Mouse (Mus musculus) CD4-positive, CD25-positive, alpha-beta regulatory T cell, adult 4 months (primary cell): ENCODE results near the gene Keap1. TPM values are rescaled to one million over a fixed set of nuclear protein-coding genes. Genes with fewer than 3 reads are reported as not detected.
A peak's percentile ranks its signal among the peaks of the same experiment; 100 is the strongest.
"Not testable (repeated sequence)": the region's sequence is repeated elsewhere in the genome, so short reads cannot be mapped to it uniquely, and the experiment has no call there.

Source experiments
- ATAC-seq: one replicate; pipeline ENCODE4 v1.8.0; 2017
- polyA plus RNA-seq, 2 experiments: library from polyadenylated mRNA; unstranded; fragments of 100-300 nt; shearing (Covaris generic); gene quantifications; one replicate each; pipeline ENCODE4 v1.2.1; 2017

Gene Keap1
- polyA plus RNA-seq, 2 experiments from 2014 or later: 20.1 to 43.4 TPM

- ATAC-seq: no peak
Measured at GRCm38 (mm10) chr9:21261831-21262230, 22.7 kb upstream of the Keap1 start.

DNA sequence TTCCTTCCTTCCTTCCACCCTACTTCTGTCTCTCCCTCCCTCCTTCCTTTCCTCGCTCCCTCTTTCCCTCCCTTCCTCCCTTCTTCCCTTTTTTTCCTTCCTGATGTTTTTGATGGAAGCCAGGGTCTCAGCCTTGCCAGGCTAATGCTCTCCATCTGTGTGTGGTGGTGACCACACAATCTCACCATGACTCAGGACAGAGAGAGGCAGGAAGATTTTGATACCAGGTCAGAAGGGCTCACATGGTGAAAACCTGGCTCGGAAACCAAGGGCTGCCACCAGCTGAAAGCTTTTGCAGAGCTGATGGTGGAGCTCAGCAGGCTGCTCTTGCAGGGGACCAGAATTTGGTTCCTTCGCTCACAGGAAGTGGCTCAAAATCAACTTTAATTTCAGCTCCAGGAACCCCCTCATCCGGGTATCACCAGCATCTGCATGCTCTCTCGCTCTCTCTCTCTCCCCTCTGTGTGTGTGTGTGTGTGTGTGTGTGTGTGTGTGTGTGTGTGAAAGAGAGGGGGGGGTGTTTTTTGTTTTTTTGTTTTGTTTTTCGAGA, 21.4 kb upstream of the Keap1 start:
- peak; percentile 33 for ATAC-seq

DNA sequence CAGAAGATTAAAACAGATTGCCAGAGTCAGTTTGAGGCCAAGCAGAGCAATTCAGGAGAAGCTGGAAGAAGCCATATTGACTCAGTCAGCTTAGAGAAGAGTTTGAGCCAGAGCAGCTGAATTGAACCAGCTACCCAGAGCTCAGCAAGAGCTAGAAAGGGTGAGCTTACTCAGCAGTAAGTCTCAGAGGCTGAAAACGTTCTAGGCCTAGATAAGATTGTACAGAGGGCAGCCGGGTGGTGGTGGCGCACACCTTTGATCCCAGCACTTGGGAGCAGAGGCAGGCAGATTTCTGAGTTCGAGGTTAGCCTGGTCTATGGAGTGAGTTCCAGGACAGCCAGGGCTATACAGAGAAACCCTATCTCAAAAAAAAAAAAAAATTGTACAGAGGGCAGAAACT, 17.2 kb upstream of the Keap1 start:
- ATAC-seq: not testable (repeated sequence)

- ATAC-seq: no peak
Measured at GRCm38 (mm10) chr9:21254690-21255089, 15.5 kb upstream of the Keap1 start.

- ATAC-seq: no peak
Measured at GRCm38 (mm10) chr9:21251116-21251735, 12.1 kb upstream of the Keap1 start.

GRCm38 (mm10) chr9:21250509-21250908, 11.3 kb upstream of the Keap1 start:
- ATAC-seq: no peak

- no peak for ATAC-seq
Measured at GRCm38 (mm10) chr9:21249629-21250508, 10.7 kb upstream of the Keap1 start.

DNA sequence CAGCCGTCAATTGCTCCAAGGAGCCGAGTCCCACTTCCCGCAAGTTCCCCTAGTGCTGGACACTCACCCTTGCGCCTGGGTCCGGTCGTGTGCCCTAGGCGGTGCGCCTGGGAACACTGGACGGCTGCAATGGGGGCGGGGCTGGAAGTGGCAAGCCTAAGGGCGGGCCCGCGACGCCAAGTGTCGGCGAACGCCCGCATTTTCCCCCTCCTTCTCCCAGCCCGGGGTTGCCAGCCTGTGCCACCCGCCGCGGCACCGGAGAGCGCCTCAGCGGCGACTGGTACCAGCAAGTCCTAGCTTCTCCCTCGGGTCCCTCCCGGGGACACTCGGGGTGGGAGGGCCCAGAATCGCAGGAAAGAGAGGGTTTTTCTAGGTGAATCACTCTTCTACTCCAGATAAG, 9.2 kb upstream of the Keap1 start, which contains the start of gene S1pr5:
S1pr5 (minus strand) TSS at position 118 of the 400 bp plus-strand sequence.
- ATAC-seq: no peak

- ATAC-seq: no peak
Measured at GRCm38 (mm10) chr9:21246342-21246741, 7.2 kb upstream of the Keap1 start.

DNA sequence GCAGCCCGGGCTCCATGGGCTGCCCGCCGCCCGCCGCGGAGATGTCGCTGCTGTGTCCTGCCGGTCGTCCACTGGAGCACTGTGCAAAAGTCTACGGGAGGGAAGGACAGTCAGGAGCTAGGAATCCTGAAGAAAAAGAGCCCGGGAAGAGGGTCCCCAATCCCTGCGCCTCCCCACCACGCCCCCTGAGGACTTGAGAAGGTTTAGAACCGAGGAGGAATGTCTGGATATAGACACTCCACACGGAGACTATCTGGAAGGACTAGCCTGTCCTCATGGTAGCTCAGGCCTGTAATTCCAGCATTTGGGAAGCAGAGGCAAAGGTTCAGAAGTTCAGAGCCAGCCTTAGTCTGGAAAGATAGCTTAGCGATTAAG, 5.9 kb upstream of the Keap1 start:
- ATAC-seq: no peak

GRCm38 (mm10) chr9:21244428-21245112, 5.4 kb upstream of the Keap1 start:
- ATAC-seq: no peak

DNA sequence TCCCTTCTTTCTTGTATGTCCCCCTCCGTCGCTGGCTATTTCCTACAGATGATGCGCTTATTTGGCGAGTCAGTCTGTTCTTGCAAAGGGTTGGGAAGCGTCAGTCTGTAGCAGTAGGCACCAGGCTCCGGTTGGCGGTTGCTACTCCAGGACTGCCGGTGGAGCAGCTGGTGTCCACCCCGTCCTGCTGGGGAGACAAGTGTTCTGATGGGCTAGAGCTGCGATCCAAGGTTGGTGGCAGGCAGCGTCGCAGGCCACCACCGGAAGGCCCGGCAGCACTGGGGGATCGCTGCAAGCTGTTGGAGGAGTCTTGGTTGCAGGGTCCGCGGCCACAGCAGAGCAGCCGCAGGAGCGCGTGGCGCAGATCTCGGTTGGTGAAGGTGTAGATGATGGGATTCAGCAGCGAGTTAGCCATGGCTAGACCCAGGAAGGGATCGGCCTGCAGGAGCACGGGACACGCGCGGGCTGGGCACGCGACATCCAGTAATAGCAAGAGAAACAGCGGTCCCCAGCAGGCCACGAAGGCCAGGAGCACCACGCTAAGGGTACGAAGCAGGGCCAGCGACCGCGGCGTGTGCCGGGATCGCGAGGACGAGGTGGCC, 4.8 kb upstream of the Keap1 start:
- ATAC-seq: no peak

GRCm38 (mm10) chr9:21241343-21241742, 2.2 kb upstream of the Keap1 start:
- ATAC-seq: peak; percentile 68

DNA sequence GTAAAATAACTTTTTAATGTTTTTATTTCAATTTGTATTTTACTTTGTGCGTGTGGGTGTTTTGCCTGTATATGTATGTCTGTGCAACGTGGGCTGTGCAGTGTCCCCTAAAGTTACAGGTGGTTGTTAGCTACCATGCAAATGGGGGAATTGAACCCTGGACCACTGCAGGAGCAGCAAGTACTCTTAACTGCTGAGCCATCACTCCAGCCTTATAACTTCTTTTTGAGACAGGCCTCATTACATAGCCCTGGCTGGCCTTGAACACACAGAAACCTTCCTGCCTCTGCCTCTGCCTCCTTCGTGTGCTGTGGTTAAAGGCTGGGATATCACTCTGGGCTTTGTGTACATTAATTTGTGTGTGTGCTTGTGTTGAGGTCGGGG, 296 bp upstream of the Keap1 start:
- no peak for ATAC-seq

GRCm38 (mm10) chr9:21238004-21238732, 993 bp downstream of the Keap1 start:
- ATAC-seq: no peak

- ATAC-seq: peak; percentile 15
Measured at GRCm38 (mm10) chr9:21237368-21238003, 1.7 kb downstream of the Keap1 start.

DNA sequence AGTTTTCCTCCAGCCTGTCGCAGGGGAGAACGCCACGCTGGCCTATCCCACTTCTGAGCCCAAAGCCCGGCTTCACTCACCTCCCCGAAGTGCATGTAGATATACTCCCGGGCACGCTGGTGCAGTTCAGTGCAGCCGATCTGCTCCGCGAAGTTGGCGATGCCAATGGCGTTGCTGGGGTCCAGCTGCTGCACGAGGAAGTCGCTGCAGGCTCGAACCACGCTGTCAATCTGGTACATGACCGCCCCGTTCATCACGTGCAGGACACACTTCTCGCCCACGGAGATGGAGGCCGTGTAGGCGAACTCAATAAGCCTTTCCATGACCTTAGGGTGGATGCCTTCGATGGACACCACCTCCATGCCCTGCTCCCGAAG, 2.2 kb downstream of the Keap1 start:
- no peak for ATAC-seq

DNA sequence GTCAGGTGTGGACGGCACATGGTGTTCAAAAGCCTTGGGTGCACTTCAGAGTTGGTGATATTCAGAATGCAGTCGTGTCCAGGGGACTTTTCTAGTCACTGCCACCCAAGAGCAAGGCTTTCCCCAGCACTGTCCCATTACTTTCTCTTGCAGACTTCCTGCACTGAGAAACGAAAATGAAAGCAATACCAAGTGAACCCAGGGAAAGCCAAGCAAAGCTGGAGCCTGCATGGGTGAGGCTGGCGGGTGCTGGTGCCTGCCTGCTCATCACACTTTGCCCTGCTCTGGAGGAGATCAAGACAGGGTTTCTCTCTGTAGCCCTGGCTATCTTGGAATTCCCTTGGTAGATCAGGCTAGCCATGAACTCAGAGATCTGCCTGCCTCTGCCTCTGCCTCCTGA, 3.8 kb downstream of the Keap1 start:
- ATAC-seq: peak; percentile 61

- ATAC-seq: no peak
Measured at GRCm38 (mm10) chr9:21233805-21234204, 5.4 kb downstream of the Keap1 start.

DNA sequence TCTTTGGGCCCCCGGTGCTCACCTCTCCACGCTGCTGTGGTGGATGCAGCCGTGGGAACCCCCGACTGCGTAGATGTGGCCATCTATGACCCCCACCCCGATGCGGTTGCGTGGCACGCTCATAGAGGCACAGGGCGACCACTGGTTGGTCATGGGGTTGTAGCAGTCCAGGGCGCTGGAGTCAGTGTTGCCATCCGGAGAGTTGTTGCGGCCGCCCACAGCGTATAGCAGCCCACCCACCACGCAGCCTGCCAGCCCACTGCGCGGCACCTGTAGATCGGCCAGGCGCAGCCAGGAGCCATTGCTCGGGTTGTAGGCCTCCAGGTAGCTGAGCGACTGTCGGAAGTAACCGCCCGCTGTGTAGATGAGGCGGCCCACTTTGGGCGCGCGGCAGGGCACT, 5.8 kb downstream of the Keap1 start:
- no peak for ATAC-seq

- no peak for ATAC-seq
Measured at GRCm38 (mm10) chr9:21232867-21233266, 6.3 kb downstream of the Keap1 start.

DNA sequence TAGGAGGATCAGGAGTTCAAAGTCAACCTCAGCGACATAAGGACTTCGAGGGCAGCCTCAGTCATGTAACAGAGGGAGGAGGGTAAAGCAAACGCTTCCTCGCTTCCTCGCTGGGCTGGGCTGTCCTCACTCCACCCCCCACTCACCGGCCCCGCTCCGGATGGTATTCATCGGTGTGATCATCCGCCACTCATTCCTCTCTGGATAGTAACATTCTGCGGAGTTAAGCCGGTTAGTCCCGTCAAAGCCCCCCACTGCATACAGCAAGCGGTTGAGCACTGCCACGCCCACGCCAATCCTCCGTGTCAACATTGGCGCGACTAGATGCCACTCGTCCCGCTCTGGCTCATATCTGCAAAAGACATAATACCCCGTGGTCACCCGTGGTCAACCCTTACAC, 7.6 kb downstream of the Keap1 start:
- no peak for ATAC-seq
